Mouse (Mus musculus): Measurements from ENCODE around the gene Usp49. TPM values are rescaled to one million over a fixed set of nuclear protein-coding genes. Genes with fewer than 3 reads are reported as not detected.
"Not testable (repeated sequence)": the region's sequence is repeated elsewhere in the genome, so short reads cannot be mapped to it uniquely, and the experiment has no call there.

The Usp49 gene
- polyA plus RNA-seq, 1 experiment from 2014 or later: 2.6 TPM

GRCm38 (mm10) chr17:47624572-47624971 is 5.9 kb upstream of the Usp49 start:
- 99% methylated on average over 4 of the region's 5 CpGs for WGBS
- H3K27ac ChIP-seq (ENCODE audit: low read depth, low read length); H3K4me2 ChIP-seq (replicated peaks; ENCODE audit: low read depth); ATAC-seq; H3K9me3 ChIP-seq (ENCODE audit: control insufficient read depth); H3K27me3 ChIP-seq (replicated peaks; ENCODE audit: control insufficient read depth, insufficient read depth, low read length); H3K4me1 ChIP-seq (replicated peaks; ENCODE audit: control insufficient read depth, insufficient read depth, low read length); H3K4me3 ChIP-seq (ENCODE audit: low read depth, low read length); H3K9ac ChIP-seq (ENCODE audit: low read depth, low read length): not testable (repeated sequence)
- TF ChIP-seq CTCF (IDR thresholded peaks at IDR 0.05; ENCODE audit: low read depth): 0 out of 2 replicates have a peak, but pooled peaks have one; percentile 3
- peaks cover 53% of the 10 kb centered on the region for H3K36me3 ChIP-seq (ENCODE audit: control insufficient read depth, insufficient read depth)

DNA sequence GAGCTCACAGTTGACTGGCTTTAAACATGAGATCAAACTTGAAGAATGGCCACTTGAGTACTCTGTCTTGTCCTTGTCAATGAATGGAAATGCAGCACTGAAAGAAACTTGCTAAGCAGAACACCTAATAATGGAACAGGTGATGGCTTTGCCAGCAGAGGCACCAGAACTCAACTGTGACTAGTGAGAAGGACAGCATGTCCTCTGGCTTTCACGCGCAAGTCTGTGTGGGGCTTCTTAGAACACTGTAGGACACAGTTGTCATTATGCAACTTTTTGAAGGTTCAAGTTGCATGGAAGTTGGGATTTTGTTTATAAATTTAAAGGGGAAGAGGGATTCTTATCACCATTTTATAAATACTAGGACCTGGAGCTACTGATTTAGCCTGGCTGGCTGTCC is 5.4 kb upstream of the Usp49 start:
- Histone ChIP-seq H3K27me3 (replicated peaks; ENCODE audit: control insufficient read depth, insufficient read depth, low read length) (no peaks in the 10 kb centered on the region), H3K36me3 (ENCODE audit: control insufficient read depth, insufficient read depth) (peaks cover 48% of the 10 kb centered on the region), H3K9me3 (ENCODE audit: control insufficient read depth) (no peaks in the 10 kb centered on the region), H3K27ac (ENCODE audit: low read depth, low read length) (no peak overlapping the region), H3K4me3 (ENCODE audit: low read depth, low read length) (no peak overlapping the region), H3K9ac (ENCODE audit: low read depth, low read length) (no peak overlapping the region), H3K4me2 (replicated peaks; ENCODE audit: low read depth) (no peak overlapping the region), H3K4me1 (replicated peaks; ENCODE audit: control insufficient read depth, insufficient read depth, low read length) (no peaks in the 10 kb centered on the region)
- no peak for ATAC-seq
- TF ChIP-seq CTCF (IDR thresholded peaks at IDR 0.05; ENCODE audit: low read depth): no peak
- whole genome bisulfite sequencing: 93% methylated on average over 2 of the region's 2 CpGs

- H3K4me1 ChIP-seq (replicated peaks; ENCODE audit: control insufficient read depth, insufficient read depth, low read length): no peaks in the 10 kb centered on the region
- H3K9ac ChIP-seq (ENCODE audit: low read depth, low read length): no peak overlapping the region
- no peak overlapping the region for H3K27ac ChIP-seq (ENCODE audit: low read depth, low read length)
- no peaks in the 10 kb centered on the region for H3K9me3 ChIP-seq (ENCODE audit: control insufficient read depth)
- H3K4me2 ChIP-seq (replicated peaks; ENCODE audit: low read depth): no peak overlapping the region
- no peak overlapping the region for H3K4me3 ChIP-seq (ENCODE audit: low read depth, low read length)
- 89% methylated on average over 5 of the region's 5 CpGs for WGBS
- no peak for ATAC-seq
- H3K27me3 ChIP-seq (replicated peaks; ENCODE audit: control insufficient read depth, insufficient read depth, low read length): no peaks in the 10 kb centered on the region
- peaks cover 41% of the 10 kb centered on the region for H3K36me3 ChIP-seq (ENCODE audit: control insufficient read depth, insufficient read depth)
- no peak for TF ChIP-seq CTCF (IDR thresholded peaks at IDR 0.05; ENCODE audit: low read depth)
These were observed 4.5 kb upstream of the Usp49 start for GRCm38 (mm10) chr17:47626031-47626430.

- Histone ChIP-seq H3K27ac (ENCODE audit: low read depth, low read length) (peak overlapping the region; percentile 92), H3K4me1 (replicated peaks; ENCODE audit: control insufficient read depth, insufficient read depth, low read length) (peaks cover 2% of the 10 kb centered on the region; the same call in 1 of the 2 replicates), H3K4me3 (ENCODE audit: low read depth, low read length) (peak overlapping the region; percentile 60; the same call in 1 of the 2 replicates), H3K36me3 (ENCODE audit: control insufficient read depth, insufficient read depth) (peaks cover 25% of the 10 kb centered on the region), H3K9me3 (ENCODE audit: control insufficient read depth) (no peaks in the 10 kb centered on the region), H3K9ac (ENCODE audit: low read depth, low read length) (no peak overlapping the region), H3K4me2 (replicated peaks; ENCODE audit: low read depth) (peak overlapping the region; percentile 96), H3K27me3 (replicated peaks; ENCODE audit: control insufficient read depth, insufficient read depth, low read length) (no peaks in the 10 kb centered on the region)
- peak; percentile 50 for TF ChIP-seq CTCF (IDR thresholded peaks at IDR 0.05; ENCODE audit: low read depth)
- no peak for ATAC-seq
- 78% methylated on average over 2 of the region's 2 CpGs for WGBS
These were observed 2.7 kb upstream of the Usp49 start for GRCm38 (mm10) chr17:47627791-47628190.

DNA sequence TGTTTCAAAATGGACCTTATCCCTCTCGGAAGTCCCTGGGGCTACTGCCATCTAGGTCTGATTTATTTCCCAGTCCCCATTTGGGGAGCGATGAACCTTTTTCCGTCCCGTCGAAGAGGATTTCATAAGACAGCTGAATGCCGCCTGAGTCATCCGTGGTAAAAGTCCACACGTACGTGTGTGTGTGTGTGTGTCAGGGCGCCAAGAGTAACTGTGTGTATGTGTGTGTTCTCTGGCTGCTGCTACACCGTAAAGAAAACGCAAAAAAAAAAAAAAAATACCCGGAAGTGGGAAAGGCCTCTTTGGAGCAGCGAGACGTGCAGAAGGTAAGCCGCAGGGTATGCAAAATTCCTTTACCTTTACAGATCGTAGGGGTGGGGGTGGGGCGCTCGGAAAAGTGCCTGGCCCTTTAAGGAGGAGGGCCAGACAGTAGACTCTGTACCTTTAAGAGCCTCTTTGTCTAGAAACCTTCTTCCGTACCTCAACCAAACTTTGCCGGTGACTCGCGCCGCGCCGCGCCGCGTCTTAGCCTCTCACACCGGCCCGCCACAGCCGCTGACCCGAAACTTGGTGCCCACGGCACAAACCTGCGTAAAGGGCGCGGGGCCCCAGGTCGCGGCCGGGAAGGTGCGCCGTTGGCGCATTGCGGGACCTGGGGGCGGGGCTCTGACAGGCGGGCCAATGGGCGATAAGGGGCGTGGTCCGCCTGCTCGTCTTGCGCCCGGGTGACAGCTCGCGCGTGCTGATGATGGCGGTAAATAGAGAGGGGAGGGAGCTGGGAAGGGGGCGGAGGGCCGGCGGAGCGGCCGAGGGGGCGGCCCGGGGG is 1.4 kb upstream of the Usp49 start:
- WGBS: under 1% methylated on average over 58 of the region's 63 CpGs
- H3K9me3 ChIP-seq (ENCODE audit: control insufficient read depth): no peaks in the 10 kb centered on the region
- H3K4me1 ChIP-seq (replicated peaks; ENCODE audit: control insufficient read depth, insufficient read depth, low read length): peaks cover 7% of the 10 kb centered on the region; the same call in 1 of the 2 replicates
- H3K27me3 ChIP-seq (replicated peaks; ENCODE audit: control insufficient read depth, insufficient read depth, low read length): no peaks in the 10 kb centered on the region
- peak; percentile 91 for ATAC-seq
- H3K4me2 ChIP-seq (replicated peaks; ENCODE audit: low read depth): peak overlapping the region; percentile 96
- peak overlapping the region; percentile 57 for H3K9ac ChIP-seq (ENCODE audit: low read depth, low read length)
- peak overlapping the region; percentile 60 for H3K4me3 ChIP-seq (ENCODE audit: low read depth, low read length)
- no peak for TF ChIP-seq CTCF (IDR thresholded peaks at IDR 0.05; ENCODE audit: low read depth)
- peak overlapping the region; percentile 92 for H3K27ac ChIP-seq (ENCODE audit: low read depth, low read length)
- peaks cover 12% of the 10 kb centered on the region; the same call in 1 of the 2 replicates for H3K36me3 ChIP-seq (ENCODE audit: control insufficient read depth, insufficient read depth)

- Histone ChIP-seq H3K4me2 (replicated peaks; ENCODE audit: low read depth) (peak overlapping the region; percentile 96), H3K9me3 (ENCODE audit: control insufficient read depth) (no peaks in the 10 kb centered on the region), H3K27me3 (replicated peaks; ENCODE audit: control insufficient read depth, insufficient read depth, low read length) (no peaks in the 10 kb centered on the region), H3K4me3 (ENCODE audit: low read depth, low read length) (peak overlapping the region; percentile 60), H3K36me3 (ENCODE audit: control insufficient read depth, insufficient read depth) (0 out of 2 replicates have a peak, but pooled peaks cover 7% of the 10 kb centered on the region), H3K9ac (ENCODE audit: low read depth, low read length) (peak overlapping the region; percentile 57), H3K27ac (ENCODE audit: low read depth, low read length) (peak overlapping the region; percentile 92), H3K4me1 (replicated peaks; ENCODE audit: control insufficient read depth, insufficient read depth, low read length) (peaks cover 7% of the 10 kb centered on the region; the same call in 1 of the 2 replicates)
- TF ChIP-seq CTCF (IDR thresholded peaks at IDR 0.05; ENCODE audit: low read depth): 0 out of 2 replicates have a peak, but pooled peaks have one; percentile 10
- under 1% methylated on average over 60 of the region's 61 CpGs for WGBS
- peak; percentile 39 for ATAC-seq
These were observed 493 bp upstream of the Usp49 start for GRCm38 (mm10) chr17:47629717-47630677.
